Mouse (Mus musculus) myocyte (in vitro differentiated cells): Measurements from ENCODE around the gene Gm13288. TPM values are rescaled to one million over a fixed set of nuclear protein-coding genes. Genes with fewer than 3 reads are reported as not detected.

ENCODE experiments used
- H3K27me3 ChIP-seq: one replicate; pipeline ENCODE4 v1.6.1; 2011; ENCODE audit not compliant: control insufficient read depth, insufficient read depth, insufficient read length
- H3K36me3 ChIP-seq: one replicate; pipeline ENCODE4 v1.6.1; 2011; ENCODE audit not compliant: control insufficient read depth, insufficient read depth
- H3K4me2 ChIP-seq: one replicate; pipeline ENCODE4 v1.6.1; 2011; ENCODE audit warnings: low read depth, control low read depth
- H3K4me3 ChIP-seq: one replicate; pipeline ENCODE4 v1.5.1; 2011; ENCODE audit warnings: mild to moderate bottlenecking, control low read depth, moderate library complexity
- H3K79me2 ChIP-seq: one replicate; pipeline ENCODE4 v1.6.1; 2011; ENCODE audit not compliant: control insufficient read depth, insufficient read depth
- H3ac ChIP-seq: one replicate; pipeline ENCODE4 v1.6.1; 2011; ENCODE audit not compliant: control insufficient read depth, insufficient read length
- CEBPB ChIP-seq: IDR thresholded peaks from 2 replicates; pipeline ENCODE4 v1.6.1; 2011; ENCODE audit warnings: mild to moderate bottlenecking, moderate library complexity; ENCODE audit not compliant: poor library complexity, insufficient read depth, severe bottlenecking
- E2F4 ChIP-seq: IDR thresholded peaks from one replicate; pipeline ENCODE4 v1.6.1; 2011; ENCODE audit warnings: mild to moderate bottlenecking, control low read depth, moderate library complexity; ENCODE audit not compliant: insufficient read depth
- MAX ChIP-seq: IDR thresholded peaks from one replicate; pipeline ENCODE4 v1.6.1; 2011; ENCODE audit warnings: low read depth, mild to moderate bottlenecking, control low read depth
- MYOD1 ChIP-seq, 3 experiments: IDR thresholded peaks; one replicate each; pipeline ENCODE4 v1.6.1; 2011; ENCODE audit warnings: control low read depth in 2 of 3, low read depth in 2 of 3, mild to moderate bottlenecking in 2 of 3, moderate library complexity in 1 of 3; ENCODE audit not compliant: insufficient read length in 2 of 3, control insufficient read depth in 1 of 3
- MYOG ChIP-seq, 3 experiments: IDR thresholded peaks; one replicate each; pipeline ENCODE4 v1.6.1; 2011; ENCODE audit warnings: control low read depth in 2 of 3, low read depth in 2 of 3, mild to moderate bottlenecking in 2 of 3; ENCODE audit not compliant: insufficient read length in 2 of 3, control insufficient read depth in 1 of 3, insufficient read depth in 1 of 3
- POLR2A ChIP-seq: IDR thresholded peaks from one replicate; pipeline ENCODE4 v1.6.1; 2011; ENCODE audit warnings: low read depth, mild to moderate bottlenecking, control low read depth, moderate library complexity; ENCODE audit not compliant: insufficient read length
- POLR2AphosphoS2 ChIP-seq: IDR thresholded peaks from one replicate; pipeline ENCODE4 v1.6.1; 2011; ENCODE audit warnings: low read depth, control low read depth; ENCODE audit not compliant: insufficient read length
- REST ChIP-seq: IDR thresholded peaks from one replicate; pipeline ENCODE4 v1.6.1; 2011; ENCODE audit warnings: mild to moderate bottlenecking, control low read depth, moderate library complexity; ENCODE audit not compliant: insufficient read depth, insufficient read length
- SRF ChIP-seq: IDR thresholded peaks from one replicate; pipeline ENCODE4 v1.6.1; 2011; ENCODE audit warnings: low read depth; ENCODE audit not compliant: control insufficient read depth, insufficient read length
- TCF12 ChIP-seq: IDR thresholded peaks from one replicate; pipeline ENCODE4 v1.6.1; 2011; ENCODE audit warnings: mild to moderate bottlenecking, control low read depth; ENCODE audit not compliant: poor library complexity, insufficient read depth, severe bottlenecking
- TCF3 ChIP-seq: IDR thresholded peaks from one replicate; pipeline ENCODE4 v1.6.1; 2011; ENCODE audit warnings: low read depth, control low read depth; ENCODE audit not compliant: insufficient read length
- USF1 ChIP-seq: IDR thresholded peaks from one replicate; pipeline ENCODE4 v1.6.1; 2011; ENCODE audit warnings: low read depth, mild to moderate bottlenecking, control low read depth, moderate library complexity
- polyA plus RNA-seq: library from polyadenylated mRNA; unstranded; fragments of >200 nt; fragmentation: generic; extraction: Trizol; gene quantifications from one replicate; pipeline ENCODE4 v1.2.1, GENCODE M21; 2012; ENCODE audit warnings: missing spikeins

Gm13288 gene
- polyA plus RNA-seq, 1 experiment, result 0.14 TPM

DNA sequence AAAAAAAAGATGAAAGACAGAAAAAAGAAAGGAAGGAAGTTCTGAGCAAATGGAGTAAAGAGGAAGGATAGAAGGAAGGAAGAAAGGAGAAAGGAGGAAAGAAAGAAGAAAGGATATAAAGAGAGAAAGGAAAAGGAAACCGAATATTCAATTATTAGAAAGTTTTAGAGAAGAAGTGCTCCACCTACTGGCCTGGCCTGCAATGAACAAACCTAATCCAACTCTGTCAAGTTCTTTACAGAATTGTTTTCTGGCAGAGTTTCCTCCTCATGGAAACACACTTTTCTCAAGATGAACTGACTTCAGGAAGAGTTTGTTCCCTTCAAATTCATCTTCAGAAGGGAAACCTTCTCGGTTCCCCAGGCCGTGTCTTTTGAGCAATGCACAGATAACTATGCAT is 33.5 kb downstream of the Gm13288 start:
- no peak overlapping the region for H3K4me3 ChIP-seq
- peaks cover 14% of the 10 kb centered on the region for H3K27me3 ChIP-seq
- TF ChIP-seq E2F4 (no peak), MYOG (IDR thresholded peaks at IDR 0.05; ENCODE audit: control insufficient read depth in 1 of 3, insufficient read depth in 1 of 3, insufficient read length in 2 of 3, low read depth in 2 of 3) (no peak), CEBPB (no peak), POLR2AphosphoS2 (no peak), USF1 (no peak), MYOD1 (IDR thresholded peaks at IDR 0.05; ENCODE audit: control insufficient read depth in 1 of 3, insufficient read length in 2 of 3, low read depth in 2 of 3) (no peak), POLR2A (no peak), TCF3 (no peak), TCF12 (no peak), MAX (no peak)
- H3K36me3 ChIP-seq, result no peaks in the 10 kb centered on the region
- H3K4me2 ChIP-seq, result no peak overlapping the region
- no peak overlapping the region for H3ac ChIP-seq
- H3K79me2 ChIP-seq, result no peaks in the 10 kb centered on the region

DNA sequence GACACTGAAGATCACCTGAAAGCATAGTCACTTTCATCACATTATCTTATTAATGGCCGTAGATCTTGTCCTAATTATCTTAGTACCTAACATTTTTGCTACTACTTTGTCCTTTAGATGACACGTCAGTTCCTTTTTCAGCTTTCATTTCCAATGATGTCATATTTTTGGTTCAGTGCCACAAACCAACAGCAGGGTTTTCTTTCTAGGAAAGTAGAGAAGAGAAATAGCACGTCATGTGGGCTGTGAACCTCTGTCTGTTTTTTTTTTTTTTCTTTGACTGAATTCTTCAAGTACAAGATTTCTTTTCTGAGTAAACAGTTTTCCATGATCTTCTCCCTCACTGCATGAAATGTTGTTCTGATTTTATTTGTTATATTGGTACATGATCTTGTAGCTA is 34.7 kb downstream of the Gm13288 start:
- H3K27me3 ChIP-seq, result peaks cover 14% of the 10 kb centered on the region
- no peaks in the 10 kb centered on the region for H3K36me3 ChIP-seq
- TF ChIP-seq SRF, result no peak
- H3K79me2 ChIP-seq, result no peaks in the 10 kb centered on the region
- H3K4me3 ChIP-seq, result no peak overlapping the region
- H3K4me2 ChIP-seq, result no peak overlapping the region
- no peak overlapping the region for H3ac ChIP-seq

DNA sequence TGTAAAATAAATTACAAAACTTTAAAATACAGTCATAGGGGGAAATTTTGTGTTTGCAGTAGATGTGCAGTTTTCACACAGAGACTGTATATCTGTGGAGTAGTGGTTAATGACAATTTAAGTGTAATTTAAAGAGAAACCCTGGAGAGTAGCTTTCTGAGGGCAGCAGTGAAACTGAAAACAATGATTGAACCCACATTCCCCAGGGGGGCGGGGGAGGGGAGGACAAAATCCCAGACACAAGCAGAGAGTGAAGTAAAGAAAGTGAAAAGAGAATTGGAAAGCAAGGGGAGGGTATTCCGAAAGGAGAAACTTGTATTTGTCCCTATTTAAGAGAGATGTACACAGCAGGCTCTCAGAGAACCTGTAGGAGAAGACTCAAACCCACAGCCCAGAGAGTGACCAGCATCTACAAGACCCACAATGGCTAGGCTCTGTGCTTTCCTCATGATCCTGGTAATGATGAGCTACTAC is 36.1 kb downstream of the Gm13288 start, which contains the start of gene Ifna4:
Ifna4 (plus strand) TSS at position 424 of the 474 bp plus-strand sequence.
- no peaks in the 10 kb centered on the region for H3K79me2 ChIP-seq
- no peak within 1 kb of the TSS for H3K4me3 ChIP-seq
- H3ac ChIP-seq, result no peak within 1 kb of the TSS
- TF ChIP-seq USF1 (no peak), E2F4 (no peak), CEBPB (no peak), TCF12 (no peak), TCF3 (no peak), POLR2A (no peak), MYOD1 (IDR thresholded peaks at IDR 0.05; ENCODE audit: control insufficient read depth in 1 of 3, insufficient read length in 2 of 3, low read depth in 2 of 3) (no peak), SRF (no peak), MYOG (IDR thresholded peaks at IDR 0.05; ENCODE audit: control insufficient read depth in 1 of 3, insufficient read depth in 1 of 3, insufficient read length in 2 of 3, low read depth in 2 of 3) (no peak), MAX (no peak), POLR2AphosphoS2 (no peak), REST (no peak)
- H3K36me3 ChIP-seq, result no peaks in the 10 kb centered on the region
- H3K4me2 ChIP-seq, result no peak within 1 kb of the TSS
- H3K27me3 ChIP-seq, result peaks cover 9% of the 10 kb centered on the region

DNA sequence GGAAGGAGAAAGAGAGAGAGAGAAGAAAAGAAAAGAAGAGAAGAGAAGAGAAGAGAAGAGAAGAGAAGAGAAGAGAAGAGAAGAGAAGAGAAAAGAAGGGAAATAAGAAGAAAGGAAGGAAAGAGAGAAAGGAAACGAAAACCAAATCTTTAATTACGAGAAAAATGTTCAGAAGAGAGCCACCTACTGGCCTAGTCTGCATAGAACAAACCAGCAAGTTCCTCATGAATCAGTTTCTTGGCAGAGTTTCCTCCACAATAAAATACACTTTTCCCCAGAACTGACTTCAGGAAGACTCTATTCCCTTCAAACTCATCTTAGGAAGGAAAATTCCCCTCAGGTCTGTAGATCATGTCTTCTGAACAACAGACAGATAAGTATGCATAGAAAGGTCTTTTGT is 40.0 kb downstream of the Gm13288 start:
- Histone ChIP-seq H3K4me3 (no peak overlapping the region), H3ac (no peak overlapping the region), H3K36me3 (no peaks in the 10 kb centered on the region), H3K4me2 (no peak overlapping the region), H3K79me2 (no peaks in the 10 kb centered on the region), H3K27me3 (peaks cover 13% of the 10 kb centered on the region)
- TF ChIP-seq CEBPB (no peak), TCF12 (no peak), MYOD1 (IDR thresholded peaks at IDR 0.05; ENCODE audit: control insufficient read depth in 1 of 3, insufficient read length in 2 of 3, low read depth in 2 of 3) (no peak), POLR2AphosphoS2 (no peak), SRF (no peak), REST (no peak), MYOG (IDR thresholded peaks at IDR 0.05; ENCODE audit: control insufficient read depth in 1 of 3, insufficient read depth in 1 of 3, insufficient read length in 2 of 3, low read depth in 2 of 3) (no peak), POLR2A (no peak), MAX (no peak), TCF3 (no peak), E2F4 (no peak), USF1 (no peak)

DNA sequence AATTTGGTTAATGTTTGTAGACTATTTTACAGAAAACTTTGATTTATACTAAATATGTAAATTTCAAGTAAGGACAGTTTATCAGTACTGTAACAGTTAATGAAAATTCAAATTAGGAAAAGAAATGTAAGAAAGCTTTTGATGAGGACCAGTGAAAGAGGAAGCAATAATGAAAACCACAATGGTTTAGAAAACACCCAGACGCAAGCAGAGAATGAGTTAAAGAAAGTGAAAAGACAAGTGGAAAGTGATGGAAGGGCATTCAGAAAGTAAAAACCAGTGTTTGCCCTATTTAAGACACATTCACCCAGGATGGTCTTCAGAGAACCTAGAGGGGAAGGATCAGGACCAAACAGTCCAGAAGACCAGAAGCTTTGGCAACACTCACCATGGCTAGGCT is 44.4 kb downstream of the Gm13288 start, which contains the start of gene Ifna1:
Ifna1 (plus strand) TSS at position 390 of the 400 bp plus-strand sequence.
- Histone ChIP-seq H3K27me3 (peaks cover 17% of the 10 kb centered on the region), H3K79me2 (no peaks in the 10 kb centered on the region), H3K4me3 (no peak within 1 kb of the TSS), H3K4me2 (no peak within 1 kb of the TSS), H3K36me3 (no peaks in the 10 kb centered on the region), H3ac (no peak within 1 kb of the TSS)
- no peak for TF ChIP-seq USF1
- TF ChIP-seq E2F4, result no peak
- TF ChIP-seq REST, result no peak
- no peak for TF ChIP-seq TCF3
- TF ChIP-seq MYOG (IDR thresholded peaks at IDR 0.05; ENCODE audit: control insufficient read depth in 1 of 3, insufficient read depth in 1 of 3, insufficient read length in 2 of 3, low read depth in 2 of 3), result no peak
- TF ChIP-seq SRF, result no peak
- no peak for TF ChIP-seq POLR2A
- TF ChIP-seq MAX, result no peak
- no peak for TF ChIP-seq POLR2AphosphoS2
- no peak for TF ChIP-seq CEBPB
- TF ChIP-seq MYOD1 (IDR thresholded peaks at IDR 0.05; ENCODE audit: control insufficient read depth in 1 of 3, insufficient read length in 2 of 3, low read depth in 2 of 3), result no peak
- no peak for TF ChIP-seq TCF12
